Mouse (Mus musculus): ENCODE data around the gene Fgl2. TPM values are rescaled to one million over a fixed set of nuclear protein-coding genes. Genes with fewer than 3 reads are reported as not detected.

Gene Fgl2
- polyA plus RNA-seq, 1 experiment from 2014 or later = 0.64 TPM

DNA sequence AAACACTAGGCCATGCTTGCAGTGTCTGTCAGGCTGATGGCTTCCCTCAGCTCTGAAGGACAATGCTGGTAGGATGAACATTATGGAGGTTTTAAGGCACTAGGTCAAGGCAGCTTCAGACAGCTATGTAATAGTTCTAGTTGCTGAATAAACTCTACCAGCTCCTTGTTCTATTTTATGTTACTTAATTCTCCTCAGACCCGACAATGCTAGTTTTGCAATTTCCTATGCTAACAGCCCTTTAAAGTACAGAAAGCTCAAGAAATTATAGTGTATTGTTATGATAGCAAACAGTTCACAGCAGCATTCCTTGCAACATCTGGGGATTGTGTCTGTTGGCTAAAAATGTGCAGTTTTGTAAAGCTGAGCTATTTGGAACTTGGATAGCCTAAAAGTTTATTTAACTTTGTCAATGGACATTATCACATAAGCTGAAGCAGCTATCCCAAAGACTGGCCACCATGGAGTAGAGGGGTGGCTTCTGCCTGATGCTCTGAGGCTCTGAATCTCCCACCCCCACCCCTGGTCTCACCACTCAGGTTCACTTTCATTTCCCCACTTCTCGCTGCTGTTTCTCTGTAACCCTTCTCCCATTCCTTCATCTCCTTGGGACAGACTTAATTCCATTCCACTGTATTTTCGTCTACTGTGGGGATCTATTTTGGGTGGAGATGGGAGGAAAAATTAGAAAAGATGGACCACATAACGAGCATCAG, 5.9 kb upstream of the Fgl2 start:
- Histone ChIP-seq H3K4me3 (no peak overlapping the region), H3K27ac (no peak overlapping the region), H3K9ac (no peak overlapping the region), H3K9me3 (no peaks in the 10 kb centered on the region), H3K4me2 (replicated peaks) (no peak overlapping the region), H3K4me1 (no peaks in the 10 kb centered on the region), H3K36me3 (no peaks in the 10 kb centered on the region), H3K27me3 (peaks cover 8% of the 10 kb centered on the region; the same call in 1 of the 2 replicates)
- no peak for ATAC-seq (ENCODE audit: low FRiP score, low read depth)
- 56% methylated on average over 4 of the region's 4 CpGs for WGBS

DNA sequence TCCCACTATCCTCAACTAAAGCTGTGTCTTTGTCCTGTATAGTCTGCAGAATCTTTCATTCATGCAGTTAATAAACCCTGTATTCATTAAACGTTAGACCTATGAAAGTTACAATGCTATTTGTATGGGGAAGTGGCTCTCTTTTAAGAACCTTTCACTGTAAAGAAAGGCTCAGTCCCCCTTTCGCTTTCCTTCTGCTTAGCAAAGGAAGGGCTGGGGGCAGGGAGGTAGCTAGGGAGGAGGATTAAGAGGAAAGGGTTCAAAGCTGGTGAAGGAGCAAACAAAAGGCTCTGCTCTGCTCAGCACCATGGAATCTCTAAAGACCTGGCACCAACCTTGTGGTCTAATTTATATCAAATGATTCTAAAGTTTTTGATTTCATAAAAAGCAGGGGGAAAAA, 4.9 kb upstream of the Fgl2 start:
- Histone ChIP-seq H3K36me3 (no peaks in the 10 kb centered on the region), H3K4me3 (no peak overlapping the region), H3K27me3 (peaks cover 18% of the 10 kb centered on the region), H3K27ac (no peak overlapping the region), H3K9ac (no peak overlapping the region), H3K9me3 (no peaks in the 10 kb centered on the region), H3K4me1 (peaks cover 3% of the 10 kb centered on the region), H3K4me2 (replicated peaks) (no peak overlapping the region)
- WGBS = 34% methylated on average over 2 of the region's 2 CpGs
- ATAC-seq (ENCODE audit: low FRiP score, low read depth) = no peak

DNA sequence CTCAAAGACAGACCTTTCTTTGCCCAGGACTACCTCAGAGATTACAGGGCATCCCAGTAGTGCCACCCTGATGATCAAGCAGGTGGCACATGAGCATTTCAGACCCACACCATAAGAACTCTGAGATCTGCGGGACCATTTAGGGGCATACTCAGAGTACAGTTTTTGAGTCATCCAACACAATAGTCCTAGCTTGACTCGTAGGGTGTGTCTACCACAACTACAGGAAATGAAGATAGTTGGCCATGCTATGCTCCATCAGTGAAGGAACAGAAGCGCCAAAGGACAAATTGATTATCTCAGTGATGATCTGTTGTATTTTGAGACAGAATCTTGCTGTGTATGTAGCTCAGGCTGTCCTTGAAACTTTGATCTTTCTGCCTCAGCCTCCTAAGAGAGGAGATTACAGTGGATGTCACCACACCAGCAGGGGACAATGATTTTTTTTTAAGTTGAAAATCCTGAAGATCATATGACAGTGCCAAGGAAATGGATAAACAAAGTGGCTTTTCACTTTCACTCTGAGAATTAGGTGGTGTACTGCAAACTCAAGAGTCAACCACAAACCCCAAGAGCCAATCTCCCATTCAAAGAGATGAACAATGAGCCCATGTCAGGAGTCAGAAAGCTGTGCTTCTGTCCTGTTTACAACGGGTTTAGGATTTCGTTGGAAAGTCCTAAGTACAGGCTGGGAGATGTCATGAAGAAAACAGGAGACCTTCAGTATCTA, 2.1 kb upstream of the Fgl2 start:
- H3K27ac ChIP-seq = no peak overlapping the region
- 91% methylated on average over 5 of the region's 5 CpGs for WGBS
- no peak overlapping the region for H3K9ac ChIP-seq
- no peak for ATAC-seq (ENCODE audit: low FRiP score, low read depth)
- no peaks in the 10 kb centered on the region for H3K36me3 ChIP-seq
- H3K27me3 ChIP-seq = peaks cover 33% of the 10 kb centered on the region
- no peaks in the 10 kb centered on the region for H3K9me3 ChIP-seq
- H3K4me2 ChIP-seq (replicated peaks) = no peak overlapping the region
- H3K4me1 ChIP-seq = peaks cover 9% of the 10 kb centered on the region
- no peak overlapping the region for H3K4me3 ChIP-seq

DNA sequence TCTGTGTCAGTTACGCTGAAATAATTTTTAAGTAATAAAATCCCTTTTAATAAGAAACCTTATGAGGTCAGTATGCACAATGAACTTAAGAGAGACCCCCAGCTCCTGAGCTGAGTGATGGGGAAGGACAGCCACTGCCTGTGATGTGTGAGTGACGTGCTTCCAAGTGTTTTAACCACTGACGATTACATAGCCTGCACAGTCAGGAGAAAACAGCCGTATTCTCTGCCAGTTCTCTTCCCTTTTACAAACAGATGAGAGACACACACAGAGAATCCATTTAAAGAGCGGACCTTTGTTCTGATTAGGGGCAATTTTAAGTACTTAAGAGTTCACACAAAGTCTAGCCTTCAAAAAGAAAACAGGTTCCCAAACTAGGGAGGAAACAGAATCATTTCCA, 522 bp upstream of the Fgl2 start:
- peak overlapping the region; percentile 90 for H3K4me2 ChIP-seq (replicated peaks)
- WGBS = 45% methylated on average over 5 of the region's 5 CpGs
- peaks cover 9% of the 10 kb centered on the region for H3K4me1 ChIP-seq
- H3K27me3 ChIP-seq = peaks cover 33% of the 10 kb centered on the region
- no peak for ATAC-seq (ENCODE audit: low FRiP score, low read depth)
- H3K4me3 ChIP-seq = no peak overlapping the region
- no peak overlapping the region for H3K9ac ChIP-seq
- H3K27ac ChIP-seq = no peak overlapping the region
- H3K36me3 ChIP-seq = no peaks in the 10 kb centered on the region
- no peaks in the 10 kb centered on the region for H3K9me3 ChIP-seq

GRCm38 (mm10) chr5:21373180-21373518, 707 bp downstream of the Fgl2 start:
- no peak overlapping the region for H3K9ac ChIP-seq
- WGBS = 53% methylated on average over 7 of the region's 7 CpGs
- no peaks in the 10 kb centered on the region for H3K36me3 ChIP-seq

DNA sequence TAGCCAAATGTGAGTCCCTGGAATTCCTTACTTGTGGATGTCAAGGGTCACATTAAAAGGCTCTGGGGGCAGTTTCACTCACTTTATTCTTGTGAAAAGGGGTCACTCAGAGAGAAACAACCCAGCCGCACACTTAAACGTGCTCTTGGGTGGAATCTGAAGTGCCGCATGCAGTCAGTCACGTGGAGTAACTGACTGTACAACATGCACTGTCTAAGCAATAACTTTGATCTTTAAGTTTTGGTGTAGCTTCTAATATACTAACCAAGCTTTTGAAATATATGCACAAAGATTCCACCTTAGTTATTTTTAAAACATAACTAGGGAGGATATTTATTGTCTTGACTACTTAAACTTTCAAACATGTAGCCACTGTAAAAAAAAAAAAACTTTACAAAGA, 4.5 kb downstream of the Fgl2 start:
- no peak for ATAC-seq (ENCODE audit: low FRiP score, low read depth)
- Histone ChIP-seq H3K36me3 (no peaks in the 10 kb centered on the region), H3K4me2 (replicated peaks) (no peak overlapping the region), H3K4me3 (no peak overlapping the region), H3K9me3 (no peaks in the 10 kb centered on the region), H3K27ac (no peak overlapping the region), H3K9ac (no peak overlapping the region), H3K4me1 (peaks cover 9% of the 10 kb centered on the region), H3K27me3 (peaks cover 33% of the 10 kb centered on the region)
- WGBS = 70% methylated on average over 4 of the region's 4 CpGs

More at GRCm38 (mm10) chr5:21373180-21373518, 707 bp downstream of the Fgl2 start:
- no peak overlapping the region for H3K27ac ChIP-seq
- peak overlapping the region; percentile 50 for H3K4me3 ChIP-seq
- peaks cover 33% of the 10 kb centered on the region for H3K27me3 ChIP-seq
- H3K9me3 ChIP-seq = no peaks in the 10 kb centered on the region
- H3K4me2 ChIP-seq (replicated peaks) = peak overlapping the region; percentile 90
- H3K4me1 ChIP-seq = peaks cover 9% of the 10 kb centered on the region
- no peak for ATAC-seq (ENCODE audit: low FRiP score, low read depth)

GRCm38 (mm10) chr5:21378397-21378796, 6.0 kb downstream of the Fgl2 start:
- H3K9ac ChIP-seq = no peak overlapping the region
- no peak overlapping the region for H3K27ac ChIP-seq
- H3K36me3 ChIP-seq = no peaks in the 10 kb centered on the region
- H3K27me3 ChIP-seq = peaks cover 18% of the 10 kb centered on the region
- ATAC-seq (ENCODE audit: low FRiP score, low read depth) = no peak
- 73% methylated on average over 2 of the region's 2 CpGs for WGBS
- H3K4me2 ChIP-seq (replicated peaks) = no peak overlapping the region
- H3K4me1 ChIP-seq = peaks cover 1% of the 10 kb centered on the region; the same call in 1 of the 2 replicates
- H3K4me3 ChIP-seq = no peak overlapping the region
- H3K9me3 ChIP-seq = no peaks in the 10 kb centered on the region

GRCm38 (mm10) chr5:21381986-21382385, 9.5 kb downstream of the Fgl2 start:
- Histone ChIP-seq H3K27ac (no peak overlapping the region), H3K27me3 (peaks cover 12% of the 10 kb centered on the region; the same call in 1 of the 2 replicates), H3K4me2 (replicated peaks) (no peak overlapping the region), H3K4me3 (no peak overlapping the region), H3K36me3 (no peaks in the 10 kb centered on the region), H3K4me1 (peaks cover 6% of the 10 kb centered on the region; the same call in 1 of the 2 replicates), H3K9ac (no peak overlapping the region), H3K9me3 (no peaks in the 10 kb centered on the region)
- ATAC-seq (ENCODE audit: low FRiP score, low read depth) = no peak
- 25% methylated on average over 6 of the region's 6 CpGs for WGBS

GRCm38 (mm10) chr5:21382678-21383077, 10.2 kb downstream of the Fgl2 start:
- Histone ChIP-seq H3K27ac (no peak overlapping the region), H3K4me3 (no peak overlapping the region), H3K9me3 (no peaks in the 10 kb centered on the region), H3K4me2 (replicated peaks) (no peak overlapping the region), H3K36me3 (no peaks in the 10 kb centered on the region), H3K4me1 (peaks cover 6% of the 10 kb centered on the region; the same call in 1 of the 2 replicates), H3K9ac (no peak overlapping the region), H3K27me3 (peaks cover 12% of the 10 kb centered on the region; the same call in 1 of the 2 replicates)
- no peak for ATAC-seq (ENCODE audit: low FRiP score, low read depth)
- 58% methylated on average over 6 of the region's 6 CpGs for WGBS

DNA sequence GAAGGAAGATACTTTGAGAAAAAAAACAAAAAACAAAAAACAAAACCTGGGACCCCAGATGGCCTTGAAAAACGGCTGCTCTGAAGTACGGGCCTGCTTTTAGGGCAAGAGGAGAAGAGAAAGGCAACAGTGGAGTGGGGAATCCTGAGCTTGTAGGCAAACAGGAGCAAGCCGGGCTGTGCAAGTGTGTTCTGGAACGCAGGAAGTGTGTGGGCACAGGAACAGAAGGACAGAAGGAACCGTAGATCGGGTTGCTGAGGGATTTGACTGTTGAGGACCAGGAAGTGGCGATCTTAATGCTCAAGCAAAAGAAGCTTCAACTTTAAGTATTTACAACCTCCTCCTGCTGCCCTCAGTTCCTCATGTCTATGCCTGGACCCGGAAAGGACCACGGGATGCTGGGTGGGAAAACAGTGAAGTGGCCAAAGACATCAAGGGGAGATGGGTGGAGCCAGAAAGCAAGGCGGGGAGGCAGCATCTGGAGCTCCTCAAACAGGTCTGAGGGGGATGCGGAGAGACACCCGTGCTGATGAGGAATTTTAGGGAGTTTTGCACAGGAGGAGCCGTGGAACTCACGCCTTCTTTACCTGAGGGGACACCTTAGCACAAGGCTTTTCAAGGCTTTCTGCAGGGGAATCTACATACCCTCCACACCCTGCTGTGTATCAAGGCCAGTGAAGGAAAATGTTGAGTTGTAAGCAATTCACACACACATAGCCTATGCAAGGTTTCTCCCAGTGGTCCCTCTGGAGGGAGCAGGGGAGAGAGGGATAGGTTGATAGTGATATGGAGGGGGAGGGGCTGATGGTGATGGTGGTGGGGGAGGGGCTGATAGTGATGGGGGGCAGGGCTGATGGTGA, 11.2 kb downstream of the Fgl2 start:
- no peak overlapping the region for H3K27ac ChIP-seq
- no peak overlapping the region for H3K9ac ChIP-seq
- H3K4me3 ChIP-seq = no peak overlapping the region
- H3K27me3 ChIP-seq = peaks cover 12% of the 10 kb centered on the region; the same call in 1 of the 2 replicates
- no peaks in the 10 kb centered on the region for H3K9me3 ChIP-seq
- peaks cover 6% of the 10 kb centered on the region; the same call in 1 of the 2 replicates for H3K4me1 ChIP-seq
- WGBS = 28% methylated on average over 14 of the region's 14 CpGs
- no peak for ATAC-seq (ENCODE audit: low FRiP score, low read depth)
- 0 out of 2 replicates have a peak overlapping the region, but pooled peaks have one; percentile 16 for H3K4me2 ChIP-seq (replicated peaks)
- no peaks in the 10 kb centered on the region for H3K36me3 ChIP-seq

- Histone ChIP-seq H3K9me3 (no peaks in the 10 kb centered on the region), H3K27me3 (peaks cover 7% of the 10 kb centered on the region; the same call in 1 of the 2 replicates), H3K36me3 (no peaks in the 10 kb centered on the region), H3K4me2 (replicated peaks) (no peak overlapping the region), H3K4me3 (no peak overlapping the region), H3K4me1 (peaks cover 6% of the 10 kb centered on the region; the same call in 1 of the 2 replicates), H3K9ac (no peak overlapping the region), H3K27ac (no peak overlapping the region)
- ATAC-seq (ENCODE audit: low FRiP score, low read depth) = no peak
- WGBS = 79% methylated on average over 13 of the region's 13 CpGs
Observed at GRCm38 (mm10) chr5:21384252-21384960, 12.0 kb downstream of the Fgl2 start.

All from limb, embryonic 13.5 days (tissue).